Mouse (Mus musculus) CD8-positive naive resting alpha-beta T cell, adult 57 days (primary cell): Measurements from ENCODE around the gene Tet2. TPM values are rescaled to one million over a fixed set of nuclear protein-coding genes. Genes with fewer than 3 reads are reported as not detected.

Source experiments
- total RNA-seq: library from RNA; stranded (reverse); gene quantifications from one replicate; pipeline ENCODE4 v1.2.4, GENCODE M21; 2023

The Tet2 gene
- total RNA-seq: 106 TPM

GRCm38 (mm10) chr3:133544551-133545303, at the start of gene Tet2:
Gene Tet2, minus strand, starts transcription at chr3:133545139.

Other genes starting within 250 kb of the Tet2 start
- gene Ppa2, start 235.0 kb downstream of the Tet2 start, total RNA-seq: 27.1 TPM